Mouse (Mus musculus): ENCODE measurements around the gene Hbs1l.

- TF ChIP-seq CTCF (IDR thresholded peaks at IDR 0.05; ENCODE audit: extremely low read depth, insufficient read length, insufficient replicate concordance, low read depth, low read length), result peak; percentile 21; the same call in 1 of the 2 replicates
- TF ChIP-seq POLR2A (IDR thresholded peaks at IDR 0.05; ENCODE audit: low read depth, low read length), result no peak
Measured at GRCm38 (mm10) chr10:21257244-21257643, 38.5 kb upstream of the Hbs1l start.
